Mouse (Mus musculus): Measurements from ENCODE around the gene Scnm1.

- no peak for TF ChIP-seq CTCF (IDR thresholded peaks at IDR 0.05; ENCODE audit: extremely low read depth, insufficient read length, insufficient replicate concordance, low read depth, low read length)
- no peak for TF ChIP-seq POLR2A (IDR thresholded peaks at IDR 0.05; ENCODE audit: low read depth, low read length)
Observed at GRCm38 (mm10) chr3:95112760-95113159, 21.1 kb downstream of the Scnm1 start.

All from small intestine, adult 2 months (tissue).